Mouse (Mus musculus): ENCODE results near the gene Slc24a2. TPM values are rescaled to one million over a fixed set of nuclear protein-coding genes. Genes with fewer than 3 reads are reported as not detected.

Gene Slc24a2
- not detected in 4 replicates for total RNA-seq (2023)

GRCm38 (mm10) chr4:87229960-87230551 is at the start of gene Slc24a2:
TSS of gene Slc24a2 (minus strand) at chr4:87230477.

